Mouse (Mus musculus) gastrocnemius, adult 2 months (tissue): ENCODE measurements at regions not wholly inside any gene's neighbourhood (a gene's known extent, or its start where the extent isn't known, plus 50 kb on each side); places are given as distances from the start of the nearest gene placed in this dataset.

Experiments
- DNase-seq: peaks from one replicate; pipeline ENCODE4 v3.0.0; 2022
- H3K27ac ChIP-seq: fragments of 200-600 bp; 2 replicates; pipeline ENCODE4 v1.8.1; 2022; ENCODE audit warnings: mild to moderate bottlenecking
- H3K4me3 ChIP-seq: fragments of 200-600 bp; 2 replicates; pipeline ENCODE4 v1.8.1; 2022; ENCODE audit warnings: mild to moderate bottlenecking, moderate library complexity
- CTCF ChIP-seq: fragments of 200-600 bp; IDR thresholded peaks from 2 replicates; pipeline ENCODE4 v1.8.1; 2022; ENCODE audit warnings: antibody characterized with exemption, mild to moderate bottlenecking, moderate library complexity
- intact Hi-C: fragments of 180-260 bp; cut with DNase I; formaldehyde crosslinking; loops from one replicate; pipeline ENCODE4 v1.15.1; 2025

DNA sequence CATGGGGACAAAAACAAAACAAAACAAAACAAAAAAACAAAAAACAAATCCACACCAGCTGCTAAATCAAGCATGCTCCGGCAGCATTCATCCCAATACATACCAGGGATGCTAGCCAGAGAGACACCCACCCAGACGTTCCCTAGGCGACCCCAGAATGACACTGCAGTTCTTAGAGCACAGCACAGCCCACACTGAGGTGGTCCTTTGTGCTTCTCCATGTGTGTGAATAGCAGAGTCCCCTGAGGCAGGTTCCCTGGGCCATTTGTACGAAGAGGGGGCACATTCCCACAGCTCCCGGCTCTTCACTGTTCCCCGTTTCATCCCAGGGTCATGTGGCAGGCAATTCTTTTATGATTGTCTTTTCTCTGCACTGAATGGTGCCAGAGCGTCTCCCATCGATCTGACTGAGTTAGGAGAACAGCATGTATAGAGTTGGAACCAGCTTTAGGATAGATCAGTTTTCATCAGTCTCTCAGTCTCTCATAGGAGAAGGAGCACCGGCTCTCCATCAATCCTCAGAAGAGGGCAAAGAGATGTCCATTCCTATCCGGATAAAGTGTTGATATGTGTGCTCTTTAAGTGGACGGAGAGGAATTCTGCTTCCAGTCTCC is 136.7 kb upstream of the Arl4c start:
- no peak overlapping the region for H3K4me3 ChIP-seq
- DNase-seq, result no peak
- no peak overlapping the region for H3K27ac ChIP-seq
- TF ChIP-seq CTCF, result no peak
- intact Hi-C loops, result no loop called here

DNA sequence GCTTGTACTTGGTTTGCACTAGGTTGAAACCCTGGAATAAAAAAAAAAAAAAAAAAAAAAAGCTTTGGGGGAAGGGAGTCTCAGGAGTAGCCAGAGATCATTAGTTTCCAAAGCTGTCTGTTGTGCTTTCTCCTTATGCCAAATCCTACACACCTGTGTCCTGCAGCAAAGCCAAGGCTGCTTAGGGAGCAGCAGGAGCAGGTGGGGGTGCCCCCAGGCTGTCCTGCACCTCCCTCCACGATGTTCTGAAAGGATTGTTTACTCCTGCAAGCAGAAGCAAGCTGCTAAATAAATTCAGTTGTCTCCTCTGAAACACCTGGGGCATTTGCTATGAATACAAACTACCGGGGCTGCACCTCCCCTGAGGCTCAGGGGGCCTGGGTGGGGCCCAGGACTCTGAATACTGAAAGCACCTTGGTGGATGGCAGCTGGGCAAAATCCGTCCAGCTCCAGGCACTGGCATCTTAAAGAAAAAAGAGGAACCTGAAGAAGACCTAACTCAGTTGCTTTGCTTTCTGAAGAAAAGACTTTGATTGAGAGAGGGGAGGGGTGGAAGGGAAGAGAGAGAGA is 137.5 kb upstream of the Arl4c start:
- Histone ChIP-seq H3K27ac (no peak overlapping the region), H3K4me3 (no peak overlapping the region)
- no peak for TF ChIP-seq CTCF
- DNase-seq, result no peak
- intact Hi-C loops, result no loop called here

DNA sequence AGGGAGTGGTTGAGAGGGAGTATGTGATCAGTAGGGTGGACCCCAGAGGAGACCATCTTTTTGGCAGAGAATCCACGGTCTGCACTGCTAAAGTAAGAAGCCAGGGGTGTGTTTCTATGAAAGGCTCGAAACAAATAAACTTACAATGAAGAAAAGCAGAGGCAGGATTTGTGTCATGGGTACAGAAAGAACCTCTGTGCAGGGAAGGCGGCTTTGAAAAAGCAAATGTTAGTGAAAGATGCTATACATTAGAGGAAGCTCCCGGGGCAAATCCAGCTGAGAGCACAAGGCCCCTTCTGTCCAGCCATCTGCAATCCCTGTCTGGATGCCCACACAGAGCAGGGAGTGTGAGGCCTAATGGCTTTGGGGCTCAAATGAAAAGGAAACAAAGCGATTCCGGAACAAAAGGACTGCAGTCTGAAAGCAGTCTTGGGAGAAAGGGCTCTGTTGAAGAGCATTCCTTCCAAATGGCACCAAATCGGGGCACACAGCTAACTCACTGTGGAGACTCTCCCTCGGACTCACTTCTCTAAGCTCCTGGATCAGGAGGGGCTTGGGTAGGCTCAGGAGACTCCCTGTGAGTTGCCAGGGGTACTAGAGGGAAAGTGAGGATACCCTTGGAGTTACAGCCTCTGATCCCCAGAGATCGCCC is 138.1 kb upstream of the Arl4c start:
- H3K27ac ChIP-seq, result no peak overlapping the region

DNA sequence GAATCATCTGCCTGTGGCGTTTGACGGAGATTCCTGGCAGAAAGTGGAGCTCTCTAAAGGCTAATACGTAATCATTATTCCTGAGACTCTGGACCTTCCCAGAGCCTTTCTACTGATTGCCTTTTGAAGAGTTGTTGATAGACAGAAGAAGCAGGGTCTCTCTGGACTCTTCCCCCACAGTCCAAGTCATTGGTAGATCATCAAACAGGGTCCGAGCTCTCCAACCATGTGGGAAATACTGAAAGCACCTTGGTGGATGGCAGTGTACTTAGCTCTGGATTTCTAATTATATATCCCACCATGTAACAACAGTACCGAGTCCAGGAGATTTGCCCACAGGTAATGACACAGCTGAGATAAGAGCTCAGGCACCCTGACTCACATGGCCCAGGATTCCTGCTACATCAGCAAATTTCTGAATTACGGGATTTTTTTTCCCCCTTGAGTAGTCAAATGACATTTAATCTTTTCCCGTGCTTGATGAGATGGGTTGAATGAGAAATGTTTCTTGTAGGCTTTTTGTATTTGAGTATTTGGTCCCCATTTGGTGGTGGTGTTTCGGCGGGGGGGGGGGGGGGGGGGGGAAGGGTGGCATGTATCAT is 139.1 kb upstream of the Arl4c start:
- H3K27ac ChIP-seq, result no peak overlapping the region
- intact Hi-C loops, result no loop called here
- DNase-seq, result no peak
- no peak overlapping the region for H3K4me3 ChIP-seq
- TF ChIP-seq CTCF, result no peak

More for the DNA sequence above, 138.1 kb upstream of the Arl4c start:
- no peak overlapping the region for H3K4me3 ChIP-seq
- intact Hi-C loops, result no loop called here
- DNase-seq, result no peak
- no peak for TF ChIP-seq CTCF

DNA sequence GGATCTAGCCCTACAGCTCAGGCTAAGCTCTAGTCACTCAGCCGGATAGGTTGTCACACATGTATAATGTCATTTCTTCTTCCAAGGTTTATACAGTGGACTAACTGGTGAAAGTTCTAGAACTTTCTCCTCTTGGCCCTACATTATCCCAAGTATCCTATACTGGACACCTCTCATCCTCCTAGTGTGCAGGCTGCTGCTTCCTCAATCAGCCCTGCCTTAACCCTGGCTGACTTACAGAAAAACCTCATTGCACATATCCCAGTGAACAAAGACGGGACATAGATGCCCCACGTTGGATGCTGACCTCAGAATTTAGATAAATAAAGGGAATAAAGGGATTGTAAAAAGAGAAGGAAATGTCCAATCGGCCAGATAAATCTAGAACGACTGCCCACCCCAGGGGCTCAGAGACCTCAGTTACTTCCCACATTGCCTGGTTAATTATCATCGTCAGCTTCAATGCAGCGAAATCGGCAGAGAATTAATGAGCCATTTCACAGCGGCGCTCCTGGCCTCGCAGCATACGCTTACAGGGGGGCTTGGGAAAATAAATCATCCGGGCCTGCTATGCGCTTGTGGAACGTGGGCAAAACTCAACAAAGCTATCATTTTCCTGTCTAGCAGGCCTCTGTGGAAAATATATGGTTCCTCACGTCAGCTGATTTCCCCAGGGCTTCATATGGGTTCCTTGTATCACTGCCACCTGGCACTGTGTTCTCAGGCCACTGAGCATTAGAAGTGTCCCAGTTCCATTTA is 145.5 kb upstream of the Arl4c start:
- no peak for TF ChIP-seq CTCF
- DNase-seq, result no peak
- intact Hi-C loops, result no loop called here
- Histone ChIP-seq H3K27ac (no peak overlapping the region), H3K4me3 (no peak overlapping the region)

DNA sequence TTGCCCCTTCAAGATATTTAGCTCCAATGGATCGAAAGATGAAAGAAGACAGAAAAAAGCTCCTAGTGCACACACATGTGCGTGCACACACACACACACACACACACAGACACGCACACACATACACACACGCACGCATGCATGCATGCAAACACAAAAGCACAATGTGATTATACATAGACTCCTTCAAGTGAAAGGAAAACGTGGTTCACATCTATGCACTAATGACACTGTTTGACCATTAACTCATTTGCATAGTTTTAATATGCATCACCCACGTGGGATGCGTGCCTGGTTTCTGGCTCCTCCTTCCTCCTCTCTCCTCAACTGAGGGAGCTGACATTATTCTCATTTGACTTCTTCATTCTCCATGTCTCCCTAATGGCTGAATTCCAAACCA is 146.2 kb upstream of the Arl4c start:
- no peak for DNase-seq
- no peak overlapping the region for H3K27ac ChIP-seq
- TF ChIP-seq CTCF, result no peak
- intact Hi-C loops, result no loop called here
- H3K4me3 ChIP-seq, result no peak overlapping the region

DNA sequence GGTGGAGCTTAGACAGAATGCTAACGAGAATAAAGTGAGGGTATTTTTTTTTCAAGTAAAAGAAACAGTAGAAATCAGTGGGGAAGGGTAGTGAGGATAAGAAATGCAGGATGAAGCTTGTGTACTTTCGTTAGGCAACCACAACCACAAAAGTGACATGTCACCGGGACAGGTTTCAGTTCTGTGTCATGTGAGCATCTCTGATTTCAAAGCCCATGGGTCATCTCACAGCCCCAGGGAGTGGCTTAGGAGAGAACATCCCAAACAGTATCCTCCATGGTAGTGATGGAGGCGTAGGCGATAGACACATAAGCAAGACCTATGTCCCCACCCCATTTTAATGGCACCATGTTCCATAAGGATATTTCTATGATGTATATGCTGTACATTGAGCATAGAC is 147.4 kb upstream of the Arl4c start:
- no peak overlapping the region for H3K4me3 ChIP-seq
- TF ChIP-seq CTCF, result no peak
- DNase-seq, result no peak
- intact Hi-C loops, result no loop called here
- H3K27ac ChIP-seq, result no peak overlapping the region

DNA sequence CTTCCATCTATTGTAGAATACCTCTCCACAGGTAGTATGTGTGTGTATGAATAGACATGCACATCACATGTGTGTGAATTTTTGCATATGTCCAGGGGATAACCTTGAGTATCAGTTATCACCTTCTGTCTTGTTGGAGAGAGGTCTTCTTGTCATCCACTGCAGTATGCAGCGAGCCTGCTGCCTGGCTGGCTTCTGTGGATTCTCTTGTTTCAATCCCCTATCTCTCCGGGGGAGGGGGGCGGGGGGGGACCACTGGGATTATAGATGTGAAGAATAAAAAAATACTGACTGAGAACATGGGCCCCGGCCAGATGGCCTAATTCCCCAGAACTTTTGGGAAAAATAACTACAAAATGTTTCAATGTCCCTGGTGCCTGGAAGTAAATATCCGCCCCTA is 149.9 kb upstream of the Arl4c start:
- no peak for TF ChIP-seq CTCF
- no peak for DNase-seq
- H3K4me3 ChIP-seq, result no peak overlapping the region
- no peak overlapping the region for H3K27ac ChIP-seq
- intact Hi-C loops, result no loop called here

DNA sequence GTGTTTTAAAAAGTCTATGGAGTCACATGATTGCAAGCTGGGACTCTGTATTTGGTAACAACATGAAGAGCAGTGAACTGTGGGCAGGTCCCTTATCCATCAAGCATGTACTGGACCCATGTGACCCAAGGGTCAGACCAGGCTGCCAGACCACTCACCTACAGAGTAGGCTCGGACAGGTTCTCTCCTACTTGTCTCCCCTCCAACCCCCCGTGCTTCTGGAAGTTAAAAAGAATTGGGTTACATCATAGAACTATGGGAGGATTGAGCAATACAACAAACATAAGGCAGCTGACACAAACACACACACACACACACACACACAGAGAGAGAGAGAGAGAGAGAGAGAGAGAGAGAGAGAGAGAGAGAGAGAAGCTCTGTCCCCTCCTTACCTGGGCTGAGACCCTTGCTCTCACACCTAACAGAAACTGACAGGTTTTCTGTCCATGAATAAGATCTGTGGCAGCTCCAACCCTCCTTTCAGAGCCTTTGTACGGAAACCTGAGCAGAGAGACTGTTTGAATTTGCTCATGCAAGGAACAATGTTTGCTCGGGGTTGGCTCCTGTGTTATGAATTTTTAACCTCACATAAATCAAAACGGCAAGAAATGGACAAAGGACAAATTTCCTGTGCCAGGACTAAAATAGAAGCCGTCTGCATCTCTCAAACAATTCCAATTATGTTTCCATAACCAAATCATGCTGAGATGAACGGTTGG is 159.0 kb upstream of the Arl4c start:
- H3K27ac ChIP-seq, result no peak overlapping the region
- TF ChIP-seq CTCF, result no peak

DNA sequence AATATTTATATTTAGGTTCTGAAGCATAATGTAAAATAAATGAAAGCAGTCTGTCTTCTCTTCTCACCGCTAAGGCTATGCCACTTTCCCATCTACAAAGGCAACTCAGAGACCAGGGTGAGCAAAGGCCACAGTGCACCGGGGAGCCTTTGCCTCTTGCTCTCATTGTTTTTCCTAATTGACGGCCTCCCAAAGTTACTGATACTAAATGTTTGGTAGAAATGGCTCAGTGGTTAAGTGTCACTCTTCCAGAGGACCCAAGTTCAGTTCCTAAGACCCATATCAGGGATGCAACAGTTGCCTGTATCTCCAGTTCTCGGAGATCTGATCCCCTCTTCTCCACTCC is 159.5 kb upstream of the Arl4c start:
- intact Hi-C loops, result no loop called here
- Histone ChIP-seq H3K4me3 (no peak overlapping the region), H3K27ac (no peak overlapping the region)
- no peak for DNase-seq
- TF ChIP-seq CTCF, result no peak

More for the DNA sequence above, 159.0 kb upstream of the Arl4c start:
- intact Hi-C loops, result no loop called here
- H3K4me3 ChIP-seq, result no peak overlapping the region
- DNase-seq, result no peak

DNA sequence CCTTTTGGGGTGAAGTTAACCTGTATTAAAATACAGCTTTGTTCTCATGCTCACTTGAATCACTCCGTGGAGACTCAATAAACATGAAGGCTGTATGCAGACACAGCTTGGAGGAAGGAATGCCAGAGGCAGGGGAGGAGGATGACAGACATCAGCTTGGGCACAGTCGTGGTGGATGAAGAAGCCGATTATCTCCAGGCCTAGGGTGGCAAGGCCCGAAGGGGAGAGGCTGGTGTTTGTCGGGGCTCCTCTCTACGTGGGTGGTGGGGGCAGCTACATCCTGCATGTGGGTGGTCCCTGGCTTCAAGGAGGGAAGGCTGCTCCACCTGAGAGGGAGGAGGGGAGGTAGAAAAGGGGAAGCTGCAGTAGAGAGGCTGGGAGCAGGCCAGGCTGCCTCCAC is 163.4 kb upstream of the Arl4c start:
- no peak overlapping the region for H3K4me3 ChIP-seq
- H3K27ac ChIP-seq, result no peak overlapping the region
- intact Hi-C loops, result no loop called here
- no peak for DNase-seq
- TF ChIP-seq CTCF, result no peak

DNA sequence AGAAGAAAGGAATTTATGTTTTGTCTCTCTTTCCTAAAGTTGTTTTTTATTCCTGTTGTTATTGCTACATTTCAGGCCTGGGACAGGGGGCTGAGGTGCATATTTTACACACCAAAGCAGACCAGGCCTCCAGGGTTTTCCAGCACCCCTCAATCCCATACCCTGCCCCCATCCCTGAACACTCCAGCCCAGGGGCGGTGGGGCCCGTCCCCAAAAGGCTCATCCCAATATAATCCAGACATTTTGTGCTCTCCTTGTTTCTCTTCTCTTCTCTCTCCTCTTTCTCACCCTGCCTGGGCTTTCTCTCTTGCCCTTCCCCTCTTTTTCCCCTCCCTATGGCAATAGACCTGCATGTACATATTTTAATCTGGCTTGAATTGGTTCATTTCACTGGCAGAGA is 164.6 kb upstream of the Arl4c start:
- H3K27ac ChIP-seq, result no peak overlapping the region
- no peak overlapping the region for H3K4me3 ChIP-seq
- TF ChIP-seq CTCF, result no peak
- intact Hi-C loops, result no loop called here
- DNase-seq, result no peak
